Mouse (Mus musculus) heart, embryonic 15.5 days (tissue): ENCODE measurements around the gene Tmem215. TPM values are rescaled to one million over a fixed set of nuclear protein-coding genes. Genes with fewer than 3 reads are reported as not detected.

ENCODE experiments used
- ATAC-seq: fragments of 200-750 bp; cut with Nextera tagmentation; replicated peaks from 2 replicates; pipeline ENCODE4 v1.8.0; 2017; ENCODE audit warnings: low read depth, moderate TSS enrichment; ENCODE audit not compliant: insufficient number of reproducible peaks, insufficient read depth, low FRiP score
- H3K27ac ChIP-seq: fragments of 300-500 bp; sonication (generic); 2 replicates; pipeline ENCODE4 v1.5.1; 2015; ENCODE audit warnings: mild to moderate bottlenecking, inconsistent platforms
- H3K27me3 ChIP-seq: fragments of 300-500 bp; sonication (generic); 2 replicates; pipeline ENCODE4 v1.6.1; 2015; ENCODE audit warnings: inconsistent platforms
- H3K36me3 ChIP-seq: fragments of 300-500 bp; sonication (generic); 2 replicates; pipeline ENCODE4 v1.6.1; 2015; ENCODE audit warnings: mild to moderate bottlenecking, inconsistent platforms
- H3K4me1 ChIP-seq: fragments of 300-500 bp; sonication (generic); replicated peaks from 2 replicates; pipeline ENCODE4 v1.6.1; 2015; ENCODE audit warnings: inconsistent platforms
- H3K4me2 ChIP-seq: fragments of 300-500 bp; sonication (generic); 2 replicates; pipeline ENCODE4 v1.6.1; 2015; ENCODE audit warnings: inconsistent platforms, mild to moderate bottlenecking, moderate library complexity
- H3K4me3 ChIP-seq: fragments of 300-500 bp; sonication (generic); 2 replicates; pipeline ENCODE4 v1.5.1; 2015; ENCODE audit warnings: mild to moderate bottlenecking, inconsistent platforms
- H3K9ac ChIP-seq: fragments of 300-500 bp; sonication (generic); 2 replicates; pipeline ENCODE4 v1.6.1; 2015; ENCODE audit warnings: mild to moderate bottlenecking, inconsistent platforms
- H3K9me3 ChIP-seq: fragments of 300-500 bp; sonication (generic); replicated peaks from 2 replicates; pipeline ENCODE4 v1.6.1; 2016; ENCODE audit warnings: inconsistent platforms
- WGBS: fragments of 180-500 bp; shearing (Covaris S2); methylation state at CpG from one replicate; pipeline ENCODE4 v1.1.7; 2015; ENCODE audit warnings: mixed read lengths; 5-methylcytosine and 5-hydroxymethylcytosine counted together
- polyA plus RNA-seq: library from polyadenylated mRNA; unstranded; fragments of >200 nt; fragmentation: Nextera tagmentation; extraction: Ambion mirVana; gene quantifications from 2 replicates; pipeline ENCODE4 v1.2.1, GENCODE M21; 2015

The Tmem215 gene
- polyA plus RNA-seq = 0.96 and 1.3 TPM in 2 replicates

DNA sequence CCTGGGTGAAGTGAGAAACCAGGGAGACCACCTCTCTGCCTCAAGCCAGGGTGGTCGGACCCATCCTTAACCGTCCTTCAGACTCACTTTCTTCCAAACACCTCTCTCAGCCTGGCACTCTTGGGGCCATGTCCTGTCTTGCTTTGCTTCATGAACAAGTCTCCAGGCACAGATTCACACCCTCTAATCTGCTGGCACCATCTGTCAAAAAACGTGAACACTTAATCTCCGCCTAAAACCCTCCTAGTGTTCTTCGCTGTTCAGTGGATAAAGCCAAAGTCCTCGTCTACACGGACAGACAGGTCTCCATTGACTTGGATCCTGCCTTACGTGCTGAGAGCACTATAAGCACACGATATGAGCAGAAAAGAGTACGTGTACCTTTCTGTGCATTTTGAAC is at the start of gene Tmem215:
Tmem215 (plus strand) TSS at position 301 of the 400 bp plus-strand sequence.
- Histone ChIP-seq H3K36me3 (no peaks in the 10 kb centered on the region), H3K27ac (no peak within 1 kb of the TSS), H3K4me1 (peaks cover 5% of the 10 kb centered on the region; the same call in 1 of the 2 replicates), H3K4me3 (peak within 1 kb of the TSS; percentile 51), H3K27me3 (peaks cover 41% of the 10 kb centered on the region), H3K9me3 (no peaks in the 10 kb centered on the region), H3K9ac (peak within 1 kb of the TSS; percentile 52), H3K4me2 (peak within 1 kb of the TSS; percentile 83)
- WGBS = 84% methylated on average over 10 of the region's 10 CpGs
- ATAC-seq = no peak

DNA sequence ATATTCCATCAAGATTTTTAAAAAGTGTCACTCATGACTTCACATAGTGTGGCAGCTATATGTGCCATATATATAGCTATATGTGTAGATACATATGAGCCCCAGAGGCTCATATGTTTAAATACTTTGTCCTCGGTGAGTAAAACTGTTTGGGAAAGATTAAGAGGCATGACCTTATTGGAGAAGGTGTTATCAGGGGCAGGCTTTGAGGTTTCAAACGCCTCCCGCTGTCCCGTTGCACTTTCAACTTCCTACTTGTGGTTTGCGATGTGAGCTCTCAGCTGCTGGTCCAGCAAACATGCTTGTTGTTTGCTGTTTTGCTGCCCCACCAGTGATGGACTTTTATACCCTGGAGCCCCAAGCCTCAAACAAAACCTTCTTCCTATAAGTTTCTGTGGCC is 40.1 kb upstream of the Tmem215 start:
- H3K27ac ChIP-seq = no peak overlapping the region
- H3K9ac ChIP-seq = no peak overlapping the region
- no peaks in the 10 kb centered on the region for H3K4me1 ChIP-seq
- H3K27me3 ChIP-seq = no peaks in the 10 kb centered on the region
- ATAC-seq = no peak
- no peaks in the 10 kb centered on the region for H3K9me3 ChIP-seq
- H3K36me3 ChIP-seq = no peaks in the 10 kb centered on the region
- 60% methylated on average over 5 of the region's 5 CpGs for whole genome bisulfite sequencing
- no peak overlapping the region for H3K4me2 ChIP-seq
- H3K4me3 ChIP-seq = no peak overlapping the region

DNA sequence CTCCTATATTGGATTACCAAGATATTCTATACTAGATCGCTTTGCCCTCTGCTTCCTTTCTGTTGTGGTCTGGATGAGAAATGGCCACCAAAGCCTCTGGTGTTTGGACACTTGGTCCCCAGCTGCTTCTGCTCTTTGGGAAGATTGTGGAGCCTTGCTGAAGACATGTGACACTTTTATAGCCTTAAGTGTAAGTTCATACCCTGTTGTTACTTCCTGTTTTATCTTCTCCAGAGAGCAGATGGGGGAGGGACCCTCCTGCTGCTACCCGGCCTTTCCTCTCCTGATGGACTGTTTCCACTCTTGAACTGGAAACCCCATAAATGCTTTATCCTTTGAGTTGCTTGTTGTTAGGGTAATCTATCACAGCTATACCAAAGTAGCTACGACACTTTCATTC is 38.6 kb upstream of the Tmem215 start:
- Histone ChIP-seq H3K9me3 (no peaks in the 10 kb centered on the region), H3K9ac (no peak overlapping the region), H3K27ac (no peak overlapping the region), H3K4me1 (no peaks in the 10 kb centered on the region), H3K27me3 (no peaks in the 10 kb centered on the region), H3K4me3 (no peak overlapping the region), H3K36me3 (no peaks in the 10 kb centered on the region), H3K4me2 (no peak overlapping the region)
- ATAC-seq = no peak
- 63% methylated on average over 3 of the region's 3 CpGs for WGBS

DNA sequence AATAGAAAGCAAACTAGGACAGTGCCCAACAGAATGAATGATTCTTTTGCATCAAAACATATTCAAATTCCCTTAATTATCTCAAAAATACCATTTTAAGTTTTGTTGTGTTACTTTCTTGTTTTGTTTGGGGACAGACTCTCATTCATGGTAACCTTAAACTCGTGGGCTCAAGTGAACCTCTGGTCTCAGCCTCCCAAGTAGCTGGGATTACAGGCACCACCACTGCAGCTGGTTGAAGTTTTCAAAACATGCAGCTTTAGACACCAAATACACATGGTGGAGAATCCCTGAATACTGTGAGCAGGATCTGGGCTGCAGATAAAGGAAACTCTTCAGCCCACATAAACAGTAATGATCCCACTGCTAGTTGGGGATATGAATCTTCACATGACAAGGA is 37.6 kb upstream of the Tmem215 start:
- Histone ChIP-seq H3K4me1 (no peaks in the 10 kb centered on the region), H3K4me2 (no peak overlapping the region), H3K9ac (no peak overlapping the region), H3K9me3 (no peaks in the 10 kb centered on the region), H3K27ac (no peak overlapping the region), H3K27me3 (no peaks in the 10 kb centered on the region), H3K36me3 (no peaks in the 10 kb centered on the region), H3K4me3 (no peak overlapping the region)
- no peak for ATAC-seq
- WGBS = 51% methylated on average over 1 of the region's 1 CpGs

DNA sequence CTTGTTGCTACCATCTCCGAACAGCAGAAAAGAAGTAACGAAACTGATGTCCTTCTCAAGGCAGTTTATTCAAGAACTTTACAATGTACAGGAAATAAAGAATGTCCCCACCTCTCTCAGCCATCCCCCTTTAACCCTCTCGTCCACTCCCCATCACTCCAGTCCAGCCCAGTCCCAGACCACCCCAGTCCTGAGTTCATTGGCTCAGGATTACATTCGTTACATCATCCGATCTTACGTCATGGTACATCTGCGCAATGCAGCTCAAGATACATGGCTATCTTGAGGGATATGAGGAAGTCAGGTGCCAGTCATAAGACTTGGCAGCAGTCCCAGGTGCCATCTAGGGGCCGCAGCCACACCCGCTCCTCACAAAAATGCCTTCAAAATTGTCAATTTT is 28.4 kb upstream of the Tmem215 start:
- ATAC-seq = no peak
- WGBS = 87% methylated on average over 9 of the region's 9 CpGs
- Histone ChIP-seq H3K27me3 (no peaks in the 10 kb centered on the region), H3K4me1 (no peaks in the 10 kb centered on the region), H3K4me2 (no peak overlapping the region), H3K4me3 (no peak overlapping the region), H3K9me3 (no peaks in the 10 kb centered on the region), H3K9ac (no peak overlapping the region), H3K27ac (no peak overlapping the region), H3K36me3 (no peaks in the 10 kb centered on the region)

DNA sequence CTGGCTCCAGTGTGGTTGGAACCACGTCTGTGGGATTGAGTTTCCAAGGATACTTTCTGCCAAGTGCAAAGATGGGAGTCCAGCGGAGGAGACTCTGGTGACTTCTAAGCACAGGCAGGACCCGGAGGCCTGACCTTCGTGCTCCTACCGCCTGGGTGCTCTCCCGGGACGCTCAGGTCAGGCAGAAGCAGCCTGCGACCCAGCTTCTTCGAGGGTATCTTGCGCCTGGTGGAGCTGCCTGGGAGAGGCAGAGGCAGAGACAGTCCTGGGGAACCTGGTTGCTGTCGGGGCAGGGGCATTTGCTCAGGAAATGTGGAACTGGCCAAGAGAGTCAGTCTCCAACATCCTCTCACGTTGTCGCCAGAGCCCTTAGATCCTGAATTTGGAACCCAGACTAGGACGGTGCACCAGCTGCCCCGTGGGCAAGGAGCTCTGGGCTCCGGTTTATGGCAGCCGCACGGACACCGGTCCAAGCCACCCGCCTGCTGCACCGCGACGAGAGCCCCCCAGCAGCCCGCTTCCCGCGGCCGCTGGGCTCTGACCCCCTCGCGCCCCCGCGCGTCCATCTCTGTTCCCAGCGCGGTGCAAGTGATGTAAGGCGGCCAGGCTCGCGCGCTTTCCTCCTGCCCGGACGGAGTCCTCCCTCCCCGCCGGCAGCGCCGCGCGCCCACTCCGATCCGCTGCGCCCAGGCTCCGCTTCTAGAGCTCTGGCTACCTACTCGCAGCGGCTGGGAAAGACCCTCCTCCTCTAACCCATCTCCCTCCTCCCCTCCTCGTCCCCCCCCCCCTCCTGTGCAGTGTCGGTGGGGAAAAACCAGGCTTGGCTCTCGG is 935 bp downstream of the Tmem215 start:
- 3% methylated on average over 53 of the region's 55 CpGs for WGBS
- Histone ChIP-seq H3K9me3 (no peaks in the 10 kb centered on the region), H3K27me3 (peaks cover 41% of the 10 kb centered on the region), H3K27ac (no peak overlapping the region), H3K4me2 (peak overlapping the region; percentile 83), H3K9ac (peak overlapping the region; percentile 52), H3K4me3 (peak overlapping the region; percentile 51), H3K36me3 (no peaks in the 10 kb centered on the region), H3K4me1 (peaks cover 5% of the 10 kb centered on the region; the same call in 1 of the 2 replicates)
- peak; percentile 60 for ATAC-seq

DNA sequence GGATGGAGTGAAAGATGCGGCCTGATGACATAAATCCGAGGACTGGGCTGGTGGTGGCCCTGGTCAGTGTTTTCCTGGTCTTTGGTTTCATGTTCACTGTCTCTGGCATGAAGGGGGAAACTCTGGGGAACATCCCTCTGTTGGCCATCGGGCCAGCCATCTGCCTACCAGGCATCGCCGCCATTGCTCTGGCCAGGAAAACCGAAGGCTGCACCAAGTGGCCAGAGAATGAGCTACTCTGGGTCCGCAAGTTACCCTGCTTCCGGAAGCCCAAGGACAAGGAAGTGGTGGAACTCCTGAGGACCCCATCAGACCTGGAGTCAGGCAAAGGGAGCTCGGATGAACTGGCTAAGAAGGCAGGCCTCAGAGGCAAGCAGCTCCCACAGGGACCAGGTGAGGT is 1.9 kb downstream of the Tmem215 start:
- Histone ChIP-seq H3K27ac (no peak overlapping the region), H3K36me3 (no peaks in the 10 kb centered on the region), H3K9me3 (no peaks in the 10 kb centered on the region), H3K4me3 (no peak overlapping the region), H3K9ac (no peak overlapping the region), H3K4me1 (peaks cover 5% of the 10 kb centered on the region; the same call in 1 of the 2 replicates), H3K27me3 (peaks cover 41% of the 10 kb centered on the region), H3K4me2 (no peak overlapping the region)
- ATAC-seq = 0 out of 2 replicates have a peak, but pooled peaks have one; percentile 8
- 78% methylated on average over 9 of the region's 9 CpGs for WGBS

DNA sequence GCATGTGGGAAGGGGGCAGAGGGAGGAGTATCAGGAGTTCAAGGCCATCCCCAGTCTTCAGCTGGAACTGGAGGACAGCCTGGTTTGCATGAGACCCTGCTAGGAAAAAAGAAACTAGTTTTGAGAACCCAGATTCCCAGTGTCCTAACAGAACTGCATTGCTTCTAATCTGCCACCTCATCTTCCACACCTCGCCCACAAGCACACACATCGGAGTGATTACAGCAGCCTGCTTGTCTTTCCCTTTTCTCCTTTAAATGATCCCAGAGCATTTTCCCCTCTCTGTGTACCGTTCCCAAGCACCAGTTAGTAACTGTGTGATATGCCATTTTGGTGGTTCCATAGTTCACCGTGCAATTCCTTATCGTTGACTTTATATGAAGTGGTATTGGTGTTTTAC is 6.0 kb downstream of the Tmem215 start:
- ATAC-seq = no peak
- Histone ChIP-seq H3K27ac (no peak overlapping the region), H3K4me2 (no peak overlapping the region), H3K9me3 (no peaks in the 10 kb centered on the region), H3K27me3 (peaks cover 15% of the 10 kb centered on the region), H3K9ac (no peak overlapping the region), H3K4me1 (peaks cover 1% of the 10 kb centered on the region; the same call in 1 of the 2 replicates), H3K36me3 (no peaks in the 10 kb centered on the region), H3K4me3 (no peak overlapping the region)
- 83% methylated on average over 5 of the region's 5 CpGs for WGBS

DNA sequence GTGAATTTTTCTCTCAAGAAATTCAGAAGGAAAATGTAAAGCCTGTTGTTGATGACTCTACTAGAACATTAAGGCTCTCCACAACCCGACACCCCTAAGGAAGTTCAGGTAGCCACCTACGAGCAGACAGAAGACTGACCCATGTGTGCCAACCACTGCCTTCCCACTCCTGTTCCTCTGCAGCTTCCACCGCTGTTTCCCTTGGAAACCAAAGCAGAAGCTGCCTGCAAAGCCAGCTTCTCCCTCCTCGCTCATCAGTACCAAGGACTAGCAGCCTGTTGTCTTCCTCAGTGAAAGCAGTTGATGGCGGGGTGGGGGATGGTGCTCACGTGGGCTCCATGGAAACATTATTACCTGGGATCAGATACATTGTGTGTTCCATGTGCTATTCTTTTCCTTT is 14.6 kb downstream of the Tmem215 start:
- Histone ChIP-seq H3K9me3 (no peaks in the 10 kb centered on the region), H3K4me1 (no peaks in the 10 kb centered on the region), H3K4me2 (no peak overlapping the region), H3K4me3 (no peak overlapping the region), H3K27ac (no peak overlapping the region), H3K36me3 (no peaks in the 10 kb centered on the region), H3K27me3 (no peaks in the 10 kb centered on the region), H3K9ac (no peak overlapping the region)
- WGBS = 73% methylated on average over 6 of the region's 6 CpGs
- no peak for ATAC-seq

DNA sequence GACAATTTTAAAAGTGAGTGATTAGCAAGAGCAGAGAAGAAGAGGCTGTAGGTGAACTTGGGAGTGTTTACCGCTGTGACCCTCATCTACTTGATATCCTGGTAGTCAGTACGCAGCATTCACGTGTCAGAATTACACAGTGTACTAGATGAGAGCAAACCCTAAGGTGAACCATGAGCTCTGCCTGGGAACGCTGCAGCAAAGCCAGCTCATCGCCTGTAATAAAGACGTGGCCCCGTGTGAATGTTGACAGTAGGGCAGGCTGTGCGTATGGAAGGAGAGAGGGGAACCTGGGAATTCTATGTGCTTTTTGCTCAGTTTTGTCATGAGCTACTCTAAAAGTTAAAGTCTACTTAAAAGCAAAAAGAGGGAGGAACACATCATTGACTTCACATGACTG is 19.8 kb downstream of the Tmem215 start:
- 81% methylated on average over 8 of the region's 8 CpGs for WGBS
- no peak overlapping the region for H3K4me3 ChIP-seq
- H3K4me1 ChIP-seq = no peaks in the 10 kb centered on the region
- no peak overlapping the region for H3K4me2 ChIP-seq
- ATAC-seq = no peak
- H3K9me3 ChIP-seq = no peaks in the 10 kb centered on the region
- no peaks in the 10 kb centered on the region for H3K36me3 ChIP-seq
- H3K27me3 ChIP-seq = no peaks in the 10 kb centered on the region
- H3K9ac ChIP-seq = no peak overlapping the region
- H3K27ac ChIP-seq = no peak overlapping the region

DNA sequence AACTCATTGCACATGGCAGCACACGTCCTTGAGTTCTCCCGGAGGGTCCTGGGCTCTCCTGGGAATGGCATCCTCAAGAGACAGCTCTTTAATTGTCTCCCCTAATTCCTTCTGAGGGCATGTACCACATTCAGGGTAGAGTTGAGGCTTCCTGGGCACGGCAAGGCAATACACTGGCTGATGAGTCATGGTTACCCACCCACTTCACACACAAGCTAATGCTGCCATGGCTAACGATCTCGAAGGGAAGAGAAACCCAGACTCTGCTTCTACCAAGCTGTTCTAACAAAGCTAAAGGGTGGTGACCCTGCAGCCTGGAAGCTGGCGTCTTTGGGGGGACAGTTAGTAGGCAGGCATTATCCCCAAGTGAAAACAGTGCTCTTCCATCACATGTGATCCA is 24.4 kb downstream of the Tmem215 start:
- 79% methylated on average over 6 of the region's 6 CpGs for WGBS

DNA sequence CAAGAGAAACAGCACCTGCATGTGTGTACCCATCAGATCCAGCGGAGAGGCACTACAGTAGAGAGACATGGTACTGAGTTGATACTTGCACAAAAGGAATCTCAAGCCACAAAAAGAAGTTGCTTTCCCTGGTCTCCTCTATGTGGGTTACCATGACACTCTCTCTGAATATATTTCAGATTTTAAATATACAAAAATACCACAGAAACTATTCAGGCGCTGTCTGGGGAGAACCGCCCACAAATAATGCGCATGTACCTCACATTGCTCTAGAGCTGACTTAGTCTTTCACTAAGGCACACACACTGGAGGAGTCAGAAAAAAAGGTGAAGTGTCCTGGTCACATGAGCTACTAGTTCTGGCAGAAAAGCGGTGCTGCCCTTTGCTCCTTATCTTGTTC is 24.8 kb downstream of the Tmem215 start:
- 83% methylated on average over 5 of the region's 5 CpGs for WGBS
- ATAC-seq = no peak
- Histone ChIP-seq H3K9ac (no peak overlapping the region), H3K4me1 (no peaks in the 10 kb centered on the region), H3K36me3 (no peaks in the 10 kb centered on the region), H3K4me2 (no peak overlapping the region), H3K4me3 (no peak overlapping the region), H3K27ac (no peak overlapping the region), H3K27me3 (no peaks in the 10 kb centered on the region), H3K9me3 (no peaks in the 10 kb centered on the region)

More for the DNA sequence above, 24.4 kb downstream of the Tmem215 start:
- H3K9ac ChIP-seq = no peak overlapping the region
- ATAC-seq = no peak
- H3K27ac ChIP-seq = no peak overlapping the region
- no peaks in the 10 kb centered on the region for H3K4me1 ChIP-seq
- no peak overlapping the region for H3K4me3 ChIP-seq
- H3K9me3 ChIP-seq = no peaks in the 10 kb centered on the region
- H3K36me3 ChIP-seq = no peaks in the 10 kb centered on the region
- H3K27me3 ChIP-seq = no peaks in the 10 kb centered on the region
- H3K4me2 ChIP-seq = no peak overlapping the region
